Comparison of ENCODE assay signal across 18 mouse cellular contexts in the genomic region with DNA sequence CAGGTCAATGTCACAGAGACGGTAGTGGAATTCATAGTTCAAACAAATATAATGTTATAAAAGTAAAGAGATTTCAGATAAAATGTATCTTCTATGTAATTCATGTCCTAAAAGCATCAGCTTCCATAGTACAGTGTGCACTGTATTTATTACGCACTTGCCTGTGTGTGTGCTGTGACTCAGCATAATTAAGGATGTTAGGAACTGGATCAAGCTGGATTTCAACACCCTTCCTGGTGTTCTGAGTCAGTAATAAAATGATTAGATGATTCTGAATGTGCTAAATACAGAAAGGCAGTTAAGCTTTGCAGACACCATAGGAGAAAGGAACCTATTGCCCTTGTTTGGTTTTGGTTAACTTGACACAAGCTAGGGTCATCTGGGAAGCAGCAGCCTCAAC. TPM values are rescaled to one million over a fixed set of nuclear protein-coding genes. Genes with fewer than 3 reads are reported as not detected.
DNase-seq lines count a peak whose midpoint lies in the region.
"Had no signal": no experiment of that assay in that cellular context is flagged by ENCODE, and none has a peak within 500 bp of the region (broad histone marks: within the 10 kb centered on the region; RNA-seq: fewer than 3 reads in every experiment).

No protein-coding gene starts in this region.

- WGBS in large intestine, adult 2 months: 38% methylated on average over 2 of the region's 2 CpGs

- DNase-seq in NIH3T3 (ENCODE audit: low read depth): peak; percentile 50
- DNase-seq in brain, adult 2 months (ENCODE audit: low read depth, low spot score): peak; percentile 58
- DNase-seq in large intestine, adult 2 months (ENCODE audit: low read depth, low spot score): peak; percentile 52
- DNase-seq in layer of hippocampus, postnatal 14 days (ENCODE audit: low spot score in 2 of 2): no peak
- no peak for DNase-seq in left cerebral cortex, postnatal 36 days (ENCODE audit: low spot score in 2 of 2)
- DNase-seq in gastrocnemius, adult 8-10 months (ENCODE audit: low spot score in 2 of 2): no peak
- DNase-seq: adrenal gland, postnatal 10 days; adrenal gland, postnatal 36 days; B cell, adult 2 months; cerebellum, adult 11 months; cerebellum, adult 2 months; cerebellum, adult 9-11 months; cerebellum, postnatal 25 days; gastrocnemius, postnatal 10 days; gastrocnemius, postnatal 36 days; heart, adult 2 months; heart, postnatal 14 days; heart, postnatal 4 days had no signal

- intact Hi-C loops in left cerebral cortex, postnatal 36 days (cut with DNase I): no loop called here

RNA-seq across cellular contexts. Expression of a gene that starts 21.5 kb away (rescaled TPM):
- 16.1 and 20.7 TPM in 2 replicates for polyA plus RNA-seq in large intestine, adult 2 months (2012; rRNA removed)
- total RNA-seq in layer of hippocampus, postnatal 14 days (2021): 10 to 100 TPM; 51.1 to 54.5 TPM
- total RNA-seq in left cerebral cortex, postnatal 36 days (2021): 10 to 100 TPM; 69.4 to 82.2 TPM
- total RNA-seq in gastrocnemius, adult 8-10 months (2022): 10 to 100 TPM in 1 of 4 experiments, 1 to 10 TPM in 3; 5.8 to 14.1 (median 9.5) TPM

Comparison
In these comparisons a context has a peak if more than half of its experiments do, and no peak if none do; other contexts are left out.
1. DNase-seq: peak in NIH3T3 (single experiment), brain, adult 2 months (single experiment) and large intestine, adult 2 months (single experiment); none in layer of hippocampus, postnatal 14 days (0 of 2), left cerebral cortex, postnatal 36 days (0 of 2) and gastrocnemius, adult 8-10 months (0 of 2).